Mouse (Mus musculus): ENCODE data around the gene Pramef12.
"Not testable (repeated sequence)": the region's sequence is repeated elsewhere in the genome, so short reads cannot be mapped to it uniquely, and the experiment has no call there.

Pramef12 gene

DNA sequence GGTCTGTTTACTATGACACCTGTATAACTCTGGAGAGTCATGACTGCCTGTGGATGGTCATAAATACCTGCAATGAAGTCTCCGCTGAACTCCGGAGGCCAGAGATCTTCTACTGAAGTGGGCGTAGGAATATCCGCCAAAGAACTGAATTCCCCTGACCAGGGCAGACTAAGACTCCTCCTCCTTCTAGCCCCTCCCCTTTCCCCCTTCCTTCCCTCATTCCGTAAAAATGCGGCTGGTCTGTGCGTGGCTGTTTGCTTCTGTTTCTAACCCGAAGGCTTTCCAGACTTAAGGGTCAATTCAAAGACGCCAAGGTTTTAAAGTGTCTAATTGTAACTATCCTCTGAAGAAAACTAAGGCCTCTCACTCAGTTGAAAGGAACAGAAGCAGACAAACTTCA lies at the start of gene Pramef12:
Gene Pramef12, minus strand, starts transcription at position 175 of the 400 bp plus-strand sequence.
- DNase-seq (ENCODE audit: low spot score in 2 of 2) = no peak

DNA sequence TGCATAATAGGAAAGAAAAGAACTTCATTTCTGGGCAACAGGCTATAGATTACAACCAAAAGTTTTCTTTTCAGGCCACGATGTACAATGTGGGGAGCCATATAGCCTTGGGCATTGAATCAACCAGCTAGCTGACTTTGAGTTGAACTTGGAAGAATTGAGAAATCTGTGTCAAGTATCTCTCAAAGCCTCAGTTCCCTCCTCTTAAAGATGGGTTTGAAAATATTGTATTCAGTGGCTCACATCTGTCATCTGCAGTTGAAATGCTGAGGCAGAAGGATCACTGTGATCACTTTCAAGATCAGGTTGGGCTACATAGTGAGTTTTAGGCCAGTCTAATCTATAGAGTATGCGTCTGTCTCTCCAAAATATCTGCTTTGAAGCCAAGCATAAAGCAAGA lies 45.0 kb upstream of the Pramef12 start, which contains the start of gene Gm9944:
Gene Gm9944, minus strand, starts transcription at position 101 of the 400 bp plus-strand sequence.
- DNase-seq (ENCODE audit: low spot score in 2 of 2) = no peak

DNA sequence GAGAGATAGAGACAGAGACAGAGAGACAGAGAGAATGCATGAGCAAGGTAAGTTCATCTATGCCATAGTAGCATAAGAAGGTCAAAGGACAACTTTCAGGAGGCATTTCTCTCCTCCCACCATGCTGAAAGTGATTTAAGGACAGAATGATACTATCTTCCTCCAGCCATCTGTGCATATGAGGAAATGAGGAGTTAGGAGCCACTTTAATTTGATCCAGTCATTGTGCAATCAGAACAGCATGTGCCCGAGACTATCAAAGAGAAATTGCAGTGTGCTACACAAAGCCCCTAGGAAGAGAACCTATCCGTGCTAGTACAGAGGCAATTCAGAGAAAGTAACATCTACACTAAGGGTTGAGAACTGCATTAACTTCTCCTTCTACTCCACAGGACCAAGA lies 40.3 kb upstream of the Pramef12 start:
- no peak for DNase-seq (ENCODE audit: low spot score in 2 of 2)

DNA sequence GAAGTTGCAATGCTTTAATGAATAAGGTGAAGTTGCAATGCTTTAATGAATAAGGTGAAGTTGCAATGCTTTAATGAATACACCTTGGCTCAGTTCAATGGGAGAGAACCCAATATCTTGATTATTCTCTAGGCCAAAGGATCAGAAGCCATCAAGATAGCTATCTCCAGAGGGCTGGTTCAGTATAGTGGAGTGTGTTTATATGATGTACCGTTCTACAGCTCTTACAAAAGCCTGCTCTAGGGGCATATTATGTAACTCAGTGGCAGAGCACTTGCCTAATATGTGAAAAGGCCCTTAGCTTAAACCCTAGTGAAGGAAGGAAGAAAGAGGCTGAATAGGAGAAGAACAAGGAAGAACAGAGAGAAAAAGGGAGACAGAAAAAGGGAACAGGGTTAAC lies 33.3 kb upstream of the Pramef12 start:
- DNase-seq (ENCODE audit: low spot score in 2 of 2) = no peak

DNA sequence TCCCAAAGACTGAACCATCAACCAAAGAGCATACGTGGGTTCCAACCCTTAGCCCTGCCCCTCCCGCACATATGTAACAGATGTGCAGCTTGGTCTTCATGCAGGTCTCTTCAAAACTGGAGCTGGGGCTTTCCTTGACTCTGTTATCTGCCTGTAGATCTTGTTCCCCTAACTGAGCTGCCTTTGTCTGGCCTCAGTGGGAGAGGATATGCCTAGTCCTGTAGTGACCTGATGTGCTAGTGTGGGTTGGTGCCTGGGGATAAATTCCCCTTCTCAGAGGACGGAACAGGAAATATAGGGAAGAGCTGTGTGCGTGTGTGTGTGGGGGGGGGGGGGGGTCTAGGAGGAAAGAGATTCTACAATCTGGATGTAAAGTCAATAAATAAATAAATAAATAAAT lies 32.8 kb upstream of the Pramef12 start:
- no peak for DNase-seq (ENCODE audit: low spot score in 2 of 2)

DNA sequence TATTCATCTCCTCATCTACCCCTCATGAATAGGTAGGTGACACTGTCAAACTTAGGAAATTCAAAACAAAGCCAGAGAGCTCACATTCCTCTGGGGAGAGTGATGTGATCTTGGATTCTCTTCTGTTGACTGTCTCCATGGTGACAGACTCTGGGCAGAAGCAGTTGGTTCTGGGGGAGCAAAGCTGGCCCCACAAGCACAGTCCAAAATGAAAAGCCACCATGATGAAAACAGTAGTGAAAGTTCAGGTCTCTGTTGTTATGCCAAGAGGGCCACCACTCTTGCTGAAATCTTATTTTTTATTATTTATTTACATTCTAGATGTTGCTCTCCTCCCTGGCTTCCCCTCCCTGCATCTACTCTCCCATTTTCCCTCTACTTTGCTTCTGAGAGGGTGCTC lies 30.4 kb upstream of the Pramef12 start, which contains the start of gene 1700012P22Rik:
Gene 1700012P22Rik, minus strand, starts transcription at position 101 of the 400 bp plus-strand sequence.
- no peak for DNase-seq (ENCODE audit: low spot score in 2 of 2)

DNA sequence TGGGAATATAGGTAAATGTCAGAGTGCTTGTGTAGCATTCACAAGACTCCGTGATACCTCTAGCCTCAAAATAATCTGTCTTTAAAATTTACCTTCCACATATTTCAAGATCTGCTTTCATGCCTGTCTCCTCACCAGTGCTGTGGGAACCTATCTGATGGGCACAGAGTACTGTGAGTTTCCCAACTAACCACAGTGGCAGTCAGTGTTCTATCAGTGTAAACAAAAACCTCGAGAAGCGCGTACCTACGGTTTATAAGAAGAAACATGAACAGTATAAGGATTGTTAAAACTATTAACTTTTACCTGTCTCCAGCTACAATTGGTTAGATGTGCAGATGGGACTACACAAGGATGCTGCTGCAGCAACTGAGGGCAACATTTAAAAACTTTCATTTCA lies 25.0 kb upstream of the Pramef12 start:
- DNase-seq (ENCODE audit: low spot score in 2 of 2) = no peak

DNA sequence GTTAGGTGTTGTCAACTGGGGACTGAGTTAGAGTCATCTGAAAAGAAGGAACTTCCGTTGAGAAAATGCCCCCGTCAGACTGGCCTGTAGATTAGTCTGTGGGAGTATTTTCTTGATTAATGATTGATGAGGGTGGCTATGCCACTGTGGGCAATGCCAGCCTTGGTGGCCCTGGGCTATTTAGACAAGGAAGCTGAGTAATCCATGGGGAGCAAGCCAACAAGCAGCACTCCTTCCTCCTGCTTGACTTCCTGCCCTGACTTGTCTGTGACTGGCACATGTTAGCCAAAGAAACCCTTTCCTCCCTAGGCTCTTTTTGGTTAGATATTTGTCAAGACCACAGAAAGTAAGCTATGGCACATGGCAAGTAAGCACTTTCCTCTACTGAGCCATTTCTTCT lies 22.5 kb upstream of the Pramef12 start:
- DNase-seq (ENCODE audit: low spot score in 2 of 2) = no peak

DNA sequence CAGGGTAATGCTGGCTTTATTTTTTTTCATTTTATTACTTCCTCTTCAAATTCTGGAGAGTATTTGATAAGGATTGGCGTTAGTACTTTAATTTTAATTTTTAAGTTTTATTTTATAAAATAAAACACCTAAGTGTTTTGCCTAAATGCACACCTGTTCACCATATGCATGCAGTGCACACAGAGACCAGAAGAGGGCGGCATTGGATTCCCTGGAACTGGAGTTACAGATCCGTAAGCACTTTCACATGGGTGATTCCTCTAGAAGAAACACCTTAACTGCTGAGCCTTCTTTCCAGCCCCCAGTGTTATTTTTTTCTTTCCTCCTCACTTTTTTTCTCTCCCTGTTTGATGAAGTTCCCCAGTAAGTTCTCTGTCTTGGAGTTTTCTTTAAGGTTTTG lies 20.6 kb upstream of the Pramef12 start:
- no peak for DNase-seq (ENCODE audit: low spot score in 2 of 2)

DNA sequence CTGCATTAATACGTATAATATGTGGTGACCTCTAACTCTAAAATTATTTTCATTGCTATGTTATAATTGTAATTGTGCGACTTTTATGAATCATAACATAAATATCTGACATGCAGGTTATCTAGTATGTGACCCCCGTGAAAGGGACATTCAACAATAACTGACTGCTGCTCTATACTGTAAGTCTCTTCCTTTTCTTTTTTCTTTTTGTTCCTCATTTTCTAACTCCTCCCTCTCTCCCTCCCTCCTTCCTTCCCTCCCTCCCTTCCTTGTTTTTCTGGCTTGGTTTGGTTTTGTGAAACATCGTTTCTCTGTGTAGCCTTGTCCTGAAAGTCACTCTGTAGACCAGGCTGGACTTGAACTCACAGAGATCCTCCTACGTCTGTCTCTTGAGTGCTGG lies 16.3 kb upstream of the Pramef12 start:
- DNase-seq (ENCODE audit: low spot score in 2 of 2) = no peak

DNA sequence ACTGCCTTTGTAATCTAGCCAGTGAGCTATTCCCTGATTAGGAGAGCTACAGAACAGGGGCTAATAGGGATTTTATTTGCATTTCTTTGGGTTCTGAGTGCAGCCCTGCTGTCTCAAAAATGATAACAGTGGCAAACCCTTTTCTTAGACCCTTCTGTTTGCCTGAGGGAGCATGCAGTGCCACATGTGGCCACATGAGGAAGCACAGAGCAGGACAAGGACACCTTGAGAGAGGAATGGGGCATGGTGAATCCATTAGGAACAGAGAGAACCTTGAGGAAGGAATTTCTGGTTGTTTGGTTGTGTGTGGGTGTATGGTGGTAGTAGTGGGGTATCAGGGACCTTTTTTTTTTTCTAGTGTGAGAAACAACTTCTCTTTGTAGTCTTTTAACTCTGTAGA lies 12.4 kb upstream of the Pramef12 start:
- no peak for DNase-seq (ENCODE audit: low spot score in 2 of 2)

DNA sequence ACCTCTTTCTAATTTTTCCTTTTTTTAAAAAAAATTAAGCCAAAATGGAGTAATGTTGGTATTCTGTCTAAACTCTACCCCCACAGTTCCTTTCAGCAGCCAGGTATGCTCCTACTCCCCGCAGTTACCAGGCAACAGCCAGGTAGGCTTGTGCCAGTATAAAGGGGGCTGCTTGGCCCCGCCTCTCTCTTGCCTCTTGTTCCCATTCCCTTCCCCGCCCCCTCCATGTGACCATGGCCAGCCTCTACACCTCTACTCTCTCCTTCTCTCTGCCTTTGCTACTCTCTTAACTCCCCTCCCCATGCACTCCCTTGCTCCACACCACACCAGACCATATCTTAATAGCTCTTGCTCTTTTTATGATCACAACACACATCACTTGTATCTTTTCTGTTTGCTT lies 2.0 kb downstream of the Pramef12 start:
- DNase-seq (ENCODE audit: low spot score in 2 of 2) = no peak

DNA sequence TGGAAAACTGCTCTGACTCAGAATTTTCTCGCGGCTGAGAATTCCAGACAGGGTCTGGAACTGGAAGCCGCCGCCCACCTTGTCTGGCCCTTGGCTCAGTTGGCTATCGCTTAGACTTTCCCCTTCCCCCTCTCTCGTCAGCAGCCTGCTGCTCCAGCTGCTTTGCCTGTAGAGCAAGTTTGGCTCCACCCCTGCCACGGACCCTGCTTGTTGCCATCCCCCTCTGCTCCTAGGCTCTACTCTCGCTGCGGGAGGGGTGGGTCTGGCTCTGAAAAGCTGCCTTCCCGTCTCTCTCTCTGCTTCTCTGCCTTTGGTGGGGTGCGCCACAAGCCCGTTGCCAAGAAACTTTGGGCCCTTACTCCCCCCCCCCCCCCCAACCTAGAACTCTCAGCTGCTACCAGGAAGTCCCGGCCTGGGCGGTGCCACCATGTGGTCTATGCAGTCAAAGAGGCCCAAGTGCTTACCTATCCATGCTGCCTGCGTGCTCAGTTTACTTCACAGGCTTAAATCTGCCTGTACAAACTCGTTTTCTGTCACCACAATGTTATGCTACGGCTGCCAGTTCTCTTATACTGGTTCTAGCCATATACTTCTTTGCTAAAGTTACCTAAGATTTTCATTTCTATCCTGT lies 3.7 kb downstream of the Pramef12 start:
- no peak for DNase-seq (ENCODE audit: low spot score in 2 of 2)

DNA sequence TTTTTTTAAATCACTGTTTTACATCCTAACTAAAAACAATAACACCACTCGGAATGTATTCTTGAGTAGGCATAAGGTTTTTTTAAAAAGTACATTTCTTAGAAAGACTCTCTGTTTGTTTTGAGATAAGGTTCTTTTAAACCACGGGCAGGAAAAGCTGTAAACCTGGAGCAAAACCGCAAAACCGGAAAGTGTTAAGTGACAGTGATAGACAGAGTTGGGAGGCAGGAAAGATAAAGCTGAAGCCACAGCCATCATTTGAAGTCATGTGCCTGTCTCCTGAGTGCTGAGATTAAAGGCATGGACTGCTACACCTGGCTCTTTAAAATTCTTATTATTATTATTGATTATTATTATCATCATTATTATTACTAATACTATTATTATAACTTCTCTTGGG lies 5.6 kb downstream of the Pramef12 start:
- DNase-seq (ENCODE audit: low spot score in 2 of 2) = no peak

DNA sequence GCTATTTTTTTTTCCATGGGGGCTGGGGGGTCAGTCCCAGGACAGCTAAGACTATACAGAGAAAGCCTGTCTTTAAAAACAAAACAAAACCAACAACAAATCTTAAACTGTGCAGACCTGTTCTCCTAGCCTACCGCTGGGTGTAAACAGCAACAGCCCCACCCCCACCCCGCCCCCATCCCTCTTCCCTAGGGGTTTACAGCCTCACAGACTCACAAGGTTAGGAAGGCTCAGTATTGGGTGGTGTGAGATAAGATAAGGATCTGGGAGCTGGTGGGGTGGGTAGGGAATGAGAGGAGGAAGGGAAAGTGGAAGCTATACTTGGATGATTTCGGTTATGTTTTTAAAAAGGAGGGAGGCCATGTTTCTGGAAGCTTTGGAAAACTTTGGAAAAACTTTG lies 11.9 kb downstream of the Pramef12 start:
- DNase-seq (ENCODE audit: low spot score in 2 of 2) = no peak

DNA sequence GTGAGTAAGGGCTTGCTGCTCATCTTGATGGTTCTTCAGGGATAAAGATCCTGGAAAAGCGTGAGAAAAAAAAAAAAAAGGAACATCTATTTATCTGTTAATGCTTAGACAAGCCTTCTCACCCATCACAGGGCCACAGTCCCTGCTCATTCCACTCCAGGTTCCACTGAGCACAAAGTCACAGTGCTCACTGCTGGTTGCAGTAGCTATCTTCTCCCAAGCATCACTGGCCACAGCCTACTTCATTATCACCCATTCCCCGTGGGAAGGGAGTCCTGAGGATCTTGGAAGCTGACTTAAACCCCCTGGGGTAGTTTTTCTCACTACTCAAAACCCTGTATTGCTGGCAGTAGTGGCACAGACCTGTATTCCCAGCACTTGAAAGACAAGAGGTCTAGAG lies 30.4 kb downstream of the Pramef12 start, which contains the start of gene Pramef20:
Gene Pramef20, minus strand, starts transcription at position 23 of the 400 bp plus-strand sequence.
- no peak for DNase-seq (ENCODE audit: low spot score in 2 of 2)

DNA sequence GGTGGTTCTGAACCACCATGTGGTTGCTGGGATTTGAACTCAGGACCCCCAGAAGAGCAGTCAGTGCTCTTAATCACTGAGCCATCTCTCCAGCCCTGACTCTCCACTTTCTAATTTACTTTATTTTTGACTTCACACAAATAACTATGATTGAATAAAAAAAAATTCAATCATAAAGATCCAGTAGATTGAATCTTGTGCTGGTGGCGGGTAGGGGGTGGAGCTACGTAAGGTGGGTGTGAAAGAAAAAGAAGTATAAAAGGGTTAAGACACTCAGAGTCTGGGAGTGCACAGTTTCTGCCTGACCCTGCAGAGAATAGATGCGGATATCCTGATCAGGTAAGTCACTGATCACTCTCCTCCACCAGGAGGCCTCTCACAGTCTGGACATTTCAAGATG lies 50.6 kb downstream of the Pramef12 start, which contains the start of gene Gm13119:
Gene Gm13119, plus strand, starts transcription at position 301 of the 400 bp plus-strand sequence.
- DNase-seq (ENCODE audit: low spot score in 2 of 2) = not testable (repeated sequence)
